Mouse (Mus musculus) ES-E14 (cell line): Measurements from ENCODE around the gene Wnt1.

Source experiments
- CHD2 ChIP-seq: IDR thresholded peaks from 2 replicates; pipeline ENCODE4 v1.6.1; 2014; ENCODE audit warnings: mild to moderate bottlenecking, low read depth, low read length, inconsistent platforms
- HCFC1 ChIP-seq: IDR thresholded peaks from 2 replicates; pipeline ENCODE4 v1.6.1; 2012; ENCODE audit warnings: low read length, inconsistent platforms, borderline replicate concordance; ENCODE audit not compliant: insufficient read depth
- MAFK ChIP-seq: IDR thresholded peaks from 2 replicates; pipeline ENCODE4 v1.6.1; 2014; ENCODE audit warnings: mild to moderate bottlenecking, low read depth, low read length, inconsistent platforms; ENCODE audit not compliant: insufficient read depth
- ZC3H11A ChIP-seq: IDR thresholded peaks from 2 replicates; pipeline ENCODE4 v1.6.1; 2012; ENCODE audit warnings: low read depth, mild to moderate bottlenecking, inconsistent platforms, low read length, borderline replicate concordance
- ZNF384 ChIP-seq: IDR thresholded peaks from 2 replicates; pipeline ENCODE4 v1.6.1; 2012; ENCODE audit warnings: low read depth, low read length, inconsistent platforms

DNA sequence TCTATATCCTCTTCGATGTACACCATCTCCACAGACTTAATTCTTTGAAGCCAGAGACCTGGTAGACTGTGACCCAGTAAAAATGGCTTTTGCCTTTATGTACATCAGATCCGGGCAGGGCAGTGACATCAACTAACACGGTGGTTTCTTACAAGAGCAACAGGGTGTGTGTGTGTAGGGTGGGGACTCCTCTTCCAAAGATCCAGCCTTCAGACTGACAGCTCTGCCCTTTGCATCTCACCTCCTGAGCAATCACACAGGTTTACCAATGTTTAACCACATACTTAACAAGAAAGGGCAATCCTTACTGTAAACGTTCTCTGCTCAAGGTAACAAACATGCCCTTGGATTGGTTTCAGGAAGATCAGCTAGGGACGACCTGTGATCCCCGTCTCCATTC is 42.4 kb upstream of the Wnt1 start:
- TF ChIP-seq CHD2 = no peak
- no peak for TF ChIP-seq ZNF384
- no peak for TF ChIP-seq ZC3H11A
- no peak for TF ChIP-seq HCFC1
- TF ChIP-seq MAFK = no peak
